Comparison of ENCODE assay signal across 25 mouse cellular contexts in genomic region chr9:107037947-107038346, GRCm38 (mm10).
DNase-seq lines count a peak whose midpoint lies in the region; ATAC-seq and TF ChIP-seq lines count a peak whose summit lies in the region.
"Had no signal": no experiment of that assay in that cellular context is flagged by ENCODE, and none has a peak within 500 bp of the region (broad histone marks: within the 10 kb centered on the region; RNA-seq: fewer than 3 reads in every experiment).

No protein-coding gene starts in this region.

- no peaks in the 10 kb centered on the region for H3K9me3 ChIP-seq in midbrain, postnatal 0 days (ENCODE audit: low read length)
- no peaks in the 10 kb centered on the region for H3K9me3 ChIP-seq in midbrain, embryonic 10.5 days (replicated peaks)
- H3K9me3 ChIP-seq: embryonic facial prominence, embryonic 13.5 days; embryonic facial prominence, embryonic 15.5 days; forebrain, embryonic 10.5 days; forebrain, embryonic 12.5 days; G1E had no signal

- TF ChIP-seq CTCF in midbrain, postnatal 0 days (IDR thresholded peaks at IDR 0.05), result no peak

- no peak overlapping the region for H3K4me3 ChIP-seq in midbrain, postnatal 0 days (ENCODE audit: low read depth, low read length)
- no peak overlapping the region for H3K4me3 ChIP-seq in midbrain, embryonic 10.5 days
- H3K4me3 ChIP-seq: embryonic facial prominence, embryonic 13.5 days; embryonic facial prominence, embryonic 15.5 days; erythroblast, embryonic 14.5 days; forebrain, embryonic 10.5 days; forebrain, embryonic 12.5 days had no signal

- no peaks in the 10 kb centered on the region for H3K4me1 ChIP-seq in midbrain, postnatal 0 days (ENCODE audit: insufficient read depth, low read length)
- H3K4me1 ChIP-seq in midbrain, embryonic 10.5 days, result no peaks in the 10 kb centered on the region
- H3K4me1 ChIP-seq: embryonic facial prominence, embryonic 13.5 days; embryonic facial prominence, embryonic 15.5 days; forebrain, embryonic 10.5 days; forebrain, embryonic 12.5 days had no signal

- peak; percentile 20 for DNase-seq in cerebellum, adult 9-10 months
- no peak for DNase-seq in cerebellum, postnatal 14 days
- DNase-seq in midbrain, postnatal 0 days (ENCODE audit: low spot score), result peak; percentile 5
- DNase-seq in midbrain, embryonic 10.5 days (ENCODE audit: low spot score), result no peak
- DNase-seq: adrenal gland, adult 8-10 months; adrenal gland, postnatal 14 days; adrenal gland, postnatal 36 days; B cell, adult 2 months; cerebellum, adult 11 months; cerebellum, adult 8-10 months; cerebellum, postnatal 10 days; cerebellum, postnatal 36 days; embryo, embryonic 11 days had no signal

- 90% methylated on average over 2 of the region's 2 CpGs for WGBS in midbrain, postnatal 0 days
- 97% methylated on average over 2 of the region's 2 CpGs for WGBS in midbrain, embryonic 10.5 days

- H3K4me2 ChIP-seq in midbrain, postnatal 0 days (ENCODE audit: low read depth, low read length, poor library complexity, severe bottlenecking), result no peak overlapping the region
- H3K4me2 ChIP-seq: embryonic facial prominence, embryonic 13.5 days; embryonic facial prominence, embryonic 15.5 days; forebrain, embryonic 12.5 days had no signal

- no peak overlapping the region for H3K9ac ChIP-seq in midbrain, postnatal 0 days (replicated peaks; ENCODE audit: low read length, poor library complexity, severe bottlenecking)
- H3K9ac ChIP-seq: embryonic facial prominence, embryonic 13.5 days; embryonic facial prominence, embryonic 15.5 days; forebrain, embryonic 12.5 days had no signal

- H3K27me3 ChIP-seq in midbrain, postnatal 0 days (ENCODE audit: insufficient read depth, low read length), result no peaks in the 10 kb centered on the region
- H3K27me3 ChIP-seq in midbrain, embryonic 10.5 days (ENCODE audit: low read depth, poor library complexity, severe bottlenecking), result no peaks in the 10 kb centered on the region
- H3K27me3 ChIP-seq: embryonic facial prominence, embryonic 13.5 days; embryonic facial prominence, embryonic 15.5 days; forebrain, embryonic 12.5 days had no signal

- ATAC-seq in midbrain, postnatal 0 days (ENCODE audit: low FRiP score), result no peak
- no peak for ATAC-seq in granulocyte monocyte progenitor cell, adult 5-6 weeks (replicated peaks; ENCODE audit: poor library complexity, severe bottlenecking)
- ATAC-seq: activated CD4-positive, CD25-positive, alpha-beta regulatory T cell, adult 4 months; CD4-positive, CD25-positive, alpha-beta regulatory T cell, adult 4 months; forebrain, embryonic 14.5 days; forebrain, embryonic 16.5 days; Patski had no signal

- no peak overlapping the region for H3K27ac ChIP-seq in midbrain, postnatal 0 days (ENCODE audit: low read depth, low read length)
- H3K27ac ChIP-seq in midbrain, embryonic 10.5 days (replicated peaks), result no peak overlapping the region
- H3K27ac ChIP-seq: embryonic facial prominence, embryonic 13.5 days; embryonic facial prominence, embryonic 15.5 days; forebrain, embryonic 10.5 days; forebrain, embryonic 12.5 days had no signal

- no peaks in the 10 kb centered on the region for H3K36me3 ChIP-seq in midbrain, postnatal 0 days (ENCODE audit: insufficient read depth, low read length)
- no peaks in the 10 kb centered on the region for H3K36me3 ChIP-seq in midbrain, embryonic 10.5 days
- H3K36me3 ChIP-seq: embryonic facial prominence, embryonic 13.5 days; embryonic facial prominence, embryonic 15.5 days; forebrain, embryonic 10.5 days; forebrain, embryonic 12.5 days; G1E had no signal

Comparison
In these comparisons a context has a peak if more than half of its experiments do, and no peak if none do; other contexts are left out.
1. DNase-seq: peak in cerebellum, adult 9-10 months (single experiment) and midbrain, postnatal 0 days (single experiment); none in cerebellum, postnatal 14 days (0 of 2) and midbrain, embryonic 10.5 days (single experiment).